Mouse (Mus musculus): ENCODE results near the gene Cphx1. TPM values are rescaled to one million over a fixed set of nuclear protein-coding genes. Genes with fewer than 3 reads are reported as not detected.
A peak's percentile ranks its signal among the peaks of the same experiment; 100 is the strongest.
"Not testable (repeated sequence)": the region's sequence is repeated elsewhere in the genome, so short reads cannot be mapped to it uniquely, and the experiment has no call there.

The Cphx1 gene
- not detected for total RNA-seq (2021)
- long read RNA-seq, experiment 1 = 0 reads
- long read RNA-seq, experiment 2 = 0 reads

DNA sequence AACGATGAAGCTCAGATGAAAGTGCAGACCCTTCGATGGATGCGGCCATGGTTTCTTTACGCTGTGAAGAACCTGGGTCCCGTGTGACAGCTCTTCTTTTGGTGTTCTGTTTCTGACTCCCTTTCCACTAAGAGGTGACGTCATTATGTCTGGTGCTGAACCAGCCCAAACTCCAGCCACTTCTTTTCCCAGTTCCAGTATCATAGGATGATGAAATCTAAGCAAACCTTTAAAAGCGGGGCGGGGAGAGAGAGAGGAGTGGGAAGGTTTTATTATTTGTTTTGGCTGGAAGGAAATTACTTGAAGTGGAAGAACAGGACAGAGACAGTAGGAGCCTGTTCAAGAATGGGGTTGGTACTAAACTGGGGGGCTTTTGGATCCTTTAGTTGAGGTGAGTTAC is at the start of gene Cphx1:
Gene Cphx1 (plus strand): TSS at position 301 of the 400 bp plus-strand sequence.
- DNase-seq = not testable (repeated sequence)

DNA sequence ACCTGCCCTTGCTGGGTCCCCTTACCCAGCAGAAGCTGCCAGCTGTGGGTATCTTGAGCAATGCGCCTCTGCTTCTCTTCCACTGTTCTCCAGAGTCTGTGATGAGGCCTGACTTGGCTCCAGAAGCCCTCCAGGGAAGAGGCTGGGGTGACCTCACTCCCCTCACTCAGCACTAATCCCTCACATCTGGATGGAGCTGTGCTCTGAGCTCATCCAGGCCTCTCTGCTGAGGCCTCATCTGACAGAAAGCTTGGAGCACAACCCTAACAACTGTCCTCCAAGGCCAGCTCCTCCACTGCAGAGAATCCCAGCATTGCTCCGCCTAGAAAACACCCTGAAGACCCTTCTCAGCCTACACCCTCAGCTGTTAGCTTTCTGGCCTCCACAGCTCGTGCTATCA is 43.5 kb upstream of the Cphx1 start:
- DNase-seq = not testable (repeated sequence)

DNA sequence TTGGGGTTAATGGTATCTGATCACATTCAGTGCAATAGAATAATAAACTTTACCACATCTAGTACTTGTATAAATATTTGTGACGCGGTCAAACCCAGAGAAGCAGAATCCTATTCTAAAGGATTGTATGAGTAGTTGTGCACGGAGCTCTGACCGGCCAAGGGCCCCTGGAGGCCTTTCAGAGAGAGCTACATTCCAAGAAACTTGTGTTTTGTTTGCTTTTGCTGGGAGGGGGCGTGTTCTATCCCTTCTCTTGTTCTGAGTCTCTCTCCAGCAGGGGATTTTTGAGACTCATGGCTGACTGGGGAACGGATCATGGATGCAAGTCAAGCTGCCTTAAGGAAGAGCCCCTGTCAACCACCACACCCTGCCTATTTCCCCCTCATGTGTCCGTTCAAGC is 42.4 kb upstream of the Cphx1 start:
- not testable (repeated sequence) for DNase-seq

GRCm38 (mm10) chr14:25903000-25903399 is 35.1 kb upstream of the Cphx1 start, which contains the start of gene Plac9a:
Plac9a (minus strand) TSS chr14:25903100.
- not testable (repeated sequence) for DNase-seq

DNA sequence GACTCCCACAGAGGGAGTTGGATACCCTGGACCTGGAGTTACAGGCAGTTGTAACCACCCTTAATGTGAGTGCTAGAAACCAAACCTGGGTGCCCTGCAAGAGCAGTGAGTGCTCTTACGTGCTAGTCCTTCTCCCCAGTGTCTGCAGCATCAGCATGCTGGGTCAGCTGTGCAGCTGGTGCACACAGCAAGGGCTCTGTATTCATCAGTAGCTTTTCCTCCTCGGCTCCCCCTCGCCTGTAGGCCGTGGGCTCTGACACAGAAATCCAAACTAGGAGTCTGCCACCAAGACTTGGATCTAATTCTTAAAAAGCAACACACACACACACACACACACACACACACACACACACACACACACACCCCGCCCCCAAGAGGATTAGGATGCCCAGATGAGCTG is 32.9 kb upstream of the Cphx1 start:
- DNase-seq = not testable (repeated sequence)

GRCm38 (mm10) chr14:25907272-25907671 is 30.8 kb upstream of the Cphx1 start:
- DNase-seq = not testable (repeated sequence)

DNA sequence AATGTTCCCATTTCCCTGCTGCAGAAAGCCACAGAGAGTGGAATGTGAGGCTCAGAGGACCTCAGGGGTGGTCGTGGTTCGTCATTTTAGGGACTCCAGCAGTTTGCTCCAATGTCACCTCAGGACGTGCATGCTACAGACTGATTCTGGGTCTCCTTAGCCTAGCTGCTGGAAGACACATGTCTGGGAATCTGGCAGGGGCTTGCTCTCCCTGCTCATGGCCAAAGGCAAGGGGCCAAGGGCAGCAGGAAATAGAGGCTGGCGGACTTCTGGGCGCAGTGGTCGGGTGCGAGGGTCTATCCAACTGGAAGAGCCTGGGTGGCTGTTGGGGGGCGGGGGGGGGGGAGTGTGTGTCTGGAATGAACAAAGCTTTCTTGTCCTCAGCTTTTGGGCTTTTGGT is 29.1 kb upstream of the Cphx1 start:
- DNase-seq = not testable (repeated sequence)

DNA sequence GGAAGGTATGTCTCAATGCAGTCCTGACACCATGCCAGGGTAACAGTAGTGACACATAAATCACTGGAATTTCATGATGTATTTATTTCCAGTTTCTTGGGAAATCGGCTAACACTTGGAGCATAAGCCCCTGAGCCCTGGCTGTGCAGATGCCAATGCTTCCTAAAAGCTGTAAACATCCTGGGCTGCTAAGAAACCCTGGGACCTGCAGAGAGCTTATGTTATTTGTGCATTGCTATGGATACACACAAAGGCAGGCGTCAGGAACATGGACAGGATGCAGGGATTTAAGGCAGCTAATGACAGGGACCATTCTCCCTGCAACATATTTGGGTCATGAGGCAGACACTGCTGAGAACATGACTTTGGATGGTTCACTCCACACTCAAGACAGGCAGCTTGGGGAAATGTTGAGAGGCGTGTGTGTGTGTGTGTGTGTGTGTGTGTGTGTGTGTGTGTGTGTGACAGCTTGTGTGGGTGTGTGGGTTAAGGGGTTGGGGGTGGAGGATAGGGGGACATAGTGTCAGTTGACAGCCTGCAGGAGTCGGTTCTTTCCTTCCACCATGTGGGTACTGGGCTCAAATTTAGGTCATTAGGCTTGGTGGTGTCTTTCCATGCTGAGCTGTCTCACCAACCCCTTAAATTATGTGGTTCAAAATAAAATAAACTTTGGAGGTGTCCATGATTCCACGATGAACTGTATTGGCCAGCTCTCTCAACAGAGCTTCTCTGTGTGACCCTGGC is 19.5 kb upstream of the Cphx1 start:
- DNase-seq = not testable (repeated sequence)

DNA sequence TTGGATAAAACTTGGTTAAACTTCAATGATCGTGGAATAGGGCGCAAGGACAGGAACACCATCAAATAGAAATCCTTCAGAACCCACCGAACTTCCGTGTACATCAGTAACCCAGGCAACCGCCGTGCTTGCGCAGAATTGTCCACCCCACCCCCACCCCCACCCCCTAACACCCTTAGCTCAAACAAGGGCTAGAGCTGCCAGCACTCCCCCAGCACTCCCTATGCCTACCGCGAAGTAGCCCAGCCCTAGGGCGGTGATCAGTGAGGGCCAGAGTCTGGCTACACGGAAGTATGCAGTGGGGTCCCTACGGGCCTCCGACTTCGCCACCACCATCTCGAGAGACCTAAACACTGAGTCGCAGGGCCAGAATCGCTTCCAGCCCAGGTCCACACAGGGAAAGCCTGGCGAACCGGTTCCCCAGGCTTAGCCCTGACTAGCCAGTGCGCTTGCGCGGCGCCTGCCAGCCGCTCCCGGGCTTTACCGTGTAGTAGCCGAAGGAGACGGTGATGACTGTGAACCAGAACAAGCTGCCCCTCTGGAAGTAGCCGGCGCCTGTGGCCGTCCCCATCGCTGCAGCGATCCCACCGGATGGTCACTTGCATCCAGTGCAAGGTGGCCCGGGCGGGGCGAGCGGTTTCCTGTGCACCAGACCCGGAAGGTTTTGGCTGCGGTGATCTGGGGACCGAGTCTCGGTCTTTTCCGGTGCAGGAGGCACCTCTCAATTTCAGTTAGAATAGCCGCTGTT is 11.1 kb upstream of the Cphx1 start:
- not testable (repeated sequence) for DNase-seq

DNA sequence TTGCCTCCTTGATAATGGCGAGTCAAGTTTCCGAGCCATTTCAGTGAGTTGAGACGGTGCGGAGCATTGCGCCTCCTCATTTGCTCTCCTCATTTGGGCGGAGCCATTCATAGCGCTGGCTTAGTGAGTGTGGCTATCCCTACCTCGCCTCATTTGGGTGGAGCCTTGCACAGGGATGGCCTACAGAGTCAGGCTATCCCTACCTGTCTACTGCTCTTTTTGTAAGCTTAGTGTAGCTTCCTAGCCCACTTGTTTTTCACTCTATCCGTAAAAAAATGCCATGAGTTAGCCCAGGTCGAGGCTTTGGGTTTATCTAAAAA is 10.6 kb upstream of the Cphx1 start, which contains the start of gene Tmem254a:
Gene Tmem254a (minus strand): TSS at position 111 of the 320 bp plus-strand sequence.
- not testable (repeated sequence) for DNase-seq

- DNase-seq = not testable (repeated sequence)
These were observed 1.1 kb upstream of the Cphx1 start for GRCm38 (mm10) chr14:25936867-25937630.

DNA sequence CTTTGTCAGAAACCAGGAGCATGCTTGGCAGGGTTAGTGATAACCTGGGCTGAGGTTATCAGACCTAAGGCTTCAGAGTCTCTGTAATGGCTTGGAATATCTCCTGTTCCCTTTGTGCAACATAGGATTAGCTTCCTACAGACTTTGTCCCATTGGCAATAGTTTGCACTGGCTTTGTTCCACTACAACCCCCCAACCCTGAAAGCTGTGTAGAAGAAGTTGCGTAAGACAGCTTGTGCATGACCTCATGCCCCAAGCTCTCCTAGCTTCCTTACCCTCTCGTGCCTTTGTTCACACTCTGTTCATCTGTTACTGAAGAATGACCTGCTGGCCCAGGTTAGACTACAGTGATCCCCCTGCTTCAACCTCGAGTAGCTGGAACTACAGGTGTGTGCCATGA is 19.8 kb downstream of the Cphx1 start:
- not testable (repeated sequence) for DNase-seq

- not testable (repeated sequence) for DNase-seq
These were observed 40.5 kb downstream of the Cphx1 start, which contains the start of gene Duxbl1 for GRCm38 (mm10) chr14:25978371-25979241. Duxbl1 (plus strand) TSS chr14:25978577.

DNA sequence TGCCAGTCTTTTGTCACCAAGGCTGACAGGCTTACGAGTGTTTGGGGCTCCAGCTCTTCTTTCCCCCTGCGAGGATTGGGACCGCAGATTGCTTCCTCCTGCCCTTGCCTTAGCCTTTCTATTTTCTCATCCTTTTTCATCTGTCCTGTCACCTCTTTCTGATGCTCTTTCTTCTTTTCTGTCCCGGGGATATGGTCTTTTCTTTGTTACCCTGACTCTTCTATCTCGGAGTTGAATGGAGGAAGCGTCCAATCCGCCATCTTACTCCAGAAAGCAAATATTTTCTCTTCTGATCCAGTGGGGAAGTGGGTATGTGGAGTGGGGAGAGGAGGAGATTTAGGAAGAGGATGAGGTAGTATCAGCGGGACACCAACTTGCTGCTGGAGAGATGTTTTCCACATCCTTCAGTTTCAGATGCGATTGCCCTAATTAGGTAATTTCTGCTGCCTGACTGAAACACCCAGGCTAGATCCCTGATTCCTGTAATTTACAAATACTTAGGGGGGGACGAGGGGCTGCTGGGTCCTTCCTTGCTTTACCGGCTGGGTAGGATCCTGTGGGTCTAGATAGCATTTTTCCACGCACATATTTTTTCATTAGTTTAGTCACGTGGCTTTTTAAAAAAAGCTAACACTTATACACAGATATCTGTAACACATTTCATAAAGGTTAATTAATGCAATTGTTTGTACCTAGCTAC is 41.3 kb downstream of the Cphx1 start:
- DNase-seq = not testable (repeated sequence)

DNA sequence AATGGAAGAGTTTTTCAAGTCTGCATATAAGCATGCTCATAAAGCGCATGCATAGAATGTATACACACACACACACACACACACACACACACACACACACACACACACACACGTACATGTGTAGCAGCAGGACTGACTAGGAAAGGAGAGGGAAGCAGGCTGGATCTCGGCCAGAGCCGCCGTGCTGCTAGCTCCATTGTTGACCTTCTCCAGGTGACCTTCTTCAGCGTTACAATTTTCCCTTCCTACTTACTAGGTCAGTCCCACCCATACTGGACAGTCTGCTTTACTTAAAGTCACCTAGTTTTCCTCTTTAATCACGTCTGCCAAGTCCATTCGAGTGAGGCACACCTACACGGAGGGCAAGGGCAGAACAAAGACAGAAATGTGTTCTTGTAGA is 43.8 kb downstream of the Cphx1 start:
- DNase-seq = peak; percentile 4 to 8

Other genes with a start within 250 kb of the Cphx1 start
- 100 to 1,000 TPM; 287 to 306 TPM for gene Ppif, start 244.2 kb upstream of the Cphx1 start, total RNA-seq (2021)
- gene Zcchc24, start 169.3 kb upstream of the Cphx1 start, total RNA-seq (2021) = 10 to 100 TPM; 33.9 to 34.9 TPM
- gene Anxa11, start 96.1 kb upstream of the Cphx1 start, total RNA-seq (2021) = 10 to 100 TPM; 76.1 to 82.5 TPM
- gene Plac9a, start 35.2 kb upstream of the Cphx1 start, total RNA-seq (2021) = 1 to 10 TPM; 2.1 to 2.9 TPM
- gene Tmem254a, start 10.6 kb upstream of the Cphx1 start, total RNA-seq (2021) = under 1 TPM; 0.15 to 0.27 TPM
- not detected for gene Duxbl1, start 40.3 kb downstream of the Cphx1 start, total RNA-seq (2021)
- gene Gm9780, start 104.4 kb downstream of the Cphx1 start, total RNA-seq (2021) = 10 to 100 TPM; 14.1 to 17.5 TPM
- 1 to 10 TPM; 1.6 to 4.7 TPM for gene Tmem254c, start 129.1 kb downstream of the Cphx1 start, total RNA-seq (2021)
- not detected for gene Cphx2, start 143.2 kb downstream of the Cphx1 start, total RNA-seq (2021)
- not detected for gene Cphx3, start 144.0 kb downstream of the Cphx1 start, total RNA-seq (2021)
- not detected for gene Duxbl2, start 180.0 kb downstream of the Cphx1 start, total RNA-seq (2021)
- 10 to 100 TPM; 44.7 to 50.6 TPM for gene Plac9b, start 244.2 kb downstream of the Cphx1 start, total RNA-seq (2021)

Data from heart, adult 18-20 months (tissue).